In the genomic region with DNA sequence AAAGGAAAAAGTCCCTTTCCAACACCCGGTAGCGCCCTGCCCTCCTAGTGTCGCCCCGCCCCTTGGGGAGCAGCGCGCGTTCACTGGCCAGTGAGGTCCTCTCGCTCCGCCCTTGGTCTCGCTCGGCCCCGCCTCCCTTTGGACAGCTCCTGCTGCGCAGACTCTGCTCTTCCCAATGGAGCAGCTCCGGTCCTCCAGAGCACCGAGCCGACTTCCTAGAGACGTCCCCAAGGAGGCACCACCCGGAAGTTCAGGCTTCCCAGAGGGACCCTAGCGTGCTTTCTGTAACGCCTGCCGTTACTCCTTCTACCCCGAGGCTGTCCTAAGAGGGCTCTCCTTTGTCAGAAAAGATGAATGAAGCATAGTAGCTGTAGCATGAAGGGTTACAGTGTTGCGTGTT, we compare ENCODE assay signal across 7 mouse cellular contexts. TPM values are rescaled to one million over a fixed set of nuclear protein-coding genes. Genes with fewer than 3 reads are reported as not detected.
DNase-seq lines count a peak whose midpoint lies in the region; ATAC-seq and TF ChIP-seq lines count a peak whose summit lies in the region.

A gene (plus strand): TSS at position 261 of the 400 bp plus-strand sequence.

- no peaks in the 10 kb centered on the region for H3K9me3 ChIP-seq in embryonic facial prominence, embryonic 12.5 days
- H3K9me3 ChIP-seq in limb, embryonic 12.5 days = no peaks in the 10 kb centered on the region
- no peaks in the 10 kb centered on the region for H3K9me3 ChIP-seq in midbrain, embryonic 15.5 days

- no peak for TF ChIP-seq CTCF in kidney, adult 2 months (conservative IDR thresholded peaks at IDR 0.05; ENCODE audit: insufficient read depth, insufficient read length, low read depth, low read length)
- TF ChIP-seq CTCF in spleen, adult 2 months (IDR thresholded peaks at IDR 0.05; ENCODE audit: extremely low read depth, insufficient read depth, insufficient read length, insufficient replicate concordance) = no peak

- 0 out of 2 replicates have a peak, but pooled peaks cover 11% of the 10 kb centered on the region for H3K36me3 ChIP-seq in embryonic facial prominence, embryonic 12.5 days
- H3K36me3 ChIP-seq in kidney, adult 2 months (ENCODE audit: control insufficient read depth, insufficient read depth, low read length) = no peaks in the 10 kb centered on the region
- H3K36me3 ChIP-seq in limb, embryonic 12.5 days = peaks cover 10% of the 10 kb centered on the region; the same call in 1 of the 2 replicates
- H3K36me3 ChIP-seq in midbrain, embryonic 15.5 days (replicated peaks) = no peaks in the 10 kb centered on the region
- no peaks in the 10 kb centered on the region for H3K36me3 ChIP-seq in spleen, adult 2 months (ENCODE audit: control insufficient read depth, insufficient read depth, low read length)

- H3K27me3 ChIP-seq in embryonic facial prominence, embryonic 12.5 days = no peaks in the 10 kb centered on the region
- H3K27me3 ChIP-seq in kidney, adult 2 months (replicated peaks; ENCODE audit: control insufficient read depth, insufficient read depth, low read length) = no peaks in the 10 kb centered on the region
- no peaks in the 10 kb centered on the region for H3K27me3 ChIP-seq in limb, embryonic 12.5 days
- no peaks in the 10 kb centered on the region for H3K27me3 ChIP-seq in midbrain, embryonic 15.5 days (replicated peaks)
- no peaks in the 10 kb centered on the region for H3K27me3 ChIP-seq in spleen, adult 2 months (ENCODE audit: control insufficient read depth, insufficient read depth, low read length)

- H3K4me1 ChIP-seq in embryonic facial prominence, embryonic 12.5 days = peaks cover 15% of the 10 kb centered on the region
- H3K4me1 ChIP-seq in kidney, adult 2 months (ENCODE audit: control insufficient read depth, insufficient read depth, low read length) = peaks cover 11% of the 10 kb centered on the region; the same call in 1 of the 2 replicates
- H3K4me1 ChIP-seq in limb, embryonic 12.5 days (replicated peaks) = peaks cover 17% of the 10 kb centered on the region
- peaks cover 33% of the 10 kb centered on the region for H3K4me1 ChIP-seq in midbrain, embryonic 15.5 days
- H3K4me1 ChIP-seq in spleen, adult 2 months (ENCODE audit: control insufficient read depth, insufficient read depth, insufficient read length) = no peaks in the 10 kb centered on the region

- peak; percentile 97 for ATAC-seq in embryonic facial prominence, embryonic 12.5 days (ENCODE audit: insufficient number of reproducible peaks, insufficient read depth, low FRiP score, low TSS enrichment)
- ATAC-seq in limb, embryonic 12.5 days (ENCODE audit: insufficient number of reproducible peaks, insufficient read depth, low FRiP score, low TSS enrichment, low read depth) = peak; percentile 95
- peak; percentile 98 for ATAC-seq in midbrain, embryonic 15.5 days (replicated peaks)

- peak within 1 kb of the TSS; percentile 64 for H3K9ac ChIP-seq in embryonic facial prominence, embryonic 12.5 days
- peak within 1 kb of the TSS; percentile 74 for H3K9ac ChIP-seq in limb, embryonic 12.5 days (replicated peaks)
- H3K9ac ChIP-seq in midbrain, embryonic 15.5 days = peak within 1 kb of the TSS; percentile 69

- peak within 1 kb of the TSS; percentile 62 for H3K4me3 ChIP-seq in embryonic facial prominence, embryonic 12.5 days
- peak within 1 kb of the TSS; percentile 91 for H3K4me3 ChIP-seq in kidney, adult 2 months (ENCODE audit: insufficient read depth, low read depth, low read length)
- peak within 1 kb of the TSS; percentile 74 for H3K4me3 ChIP-seq in limb, embryonic 12.5 days (replicated peaks)
- peak within 1 kb of the TSS; percentile 68 for H3K4me3 ChIP-seq in midbrain, embryonic 15.5 days
- H3K4me3 ChIP-seq in spleen, adult 2 months (ENCODE audit: extremely low read depth, insufficient read depth, insufficient read length) = peak within 1 kb of the TSS; percentile 64

- WGBS in embryonic facial prominence, embryonic 12.5 days = under 1% methylated on average over 23 of the region's 23 CpGs
- WGBS in kidney, adult 2 months = under 1% methylated on average over 23 of the region's 23 CpGs
- 0% methylated on average over 23 of the region's 23 CpGs for WGBS in limb, embryonic 12.5 days
- WGBS in midbrain, embryonic 15.5 days = under 1% methylated on average over 23 of the region's 23 CpGs
- under 1% methylated on average over 23 of the region's 23 CpGs for WGBS in spleen, adult 2 months

- TF ChIP-seq POLR2A in kidney, adult 2 months (IDR thresholded peaks at IDR 0.05; ENCODE audit: low read depth, low read length) = peak; percentile 21
- no peak for TF ChIP-seq POLR2A in spleen, adult 2 months (IDR thresholded peaks at IDR 0.05; ENCODE audit: low read depth, low read length)

- H3K4me2 ChIP-seq in embryonic facial prominence, embryonic 12.5 days (replicated peaks) = peak within 1 kb of the TSS; percentile 77
- H3K4me2 ChIP-seq in limb, embryonic 12.5 days = peak within 1 kb of the TSS; percentile 79
- H3K4me2 ChIP-seq in midbrain, embryonic 15.5 days = peak within 1 kb of the TSS; percentile 61

- peak; percentile 97 for DNase-seq in adrenal gland, postnatal 25 days
- peak; percentile 97 to 98 for DNase-seq in heart, adult 18-20 months
- peak; percentile 98 for DNase-seq in kidney, adult 2 months
- peak; percentile 11 to 75 for DNase-seq in spleen, adult 2 months (ENCODE audit: low read depth in 1 of 2, low spot score in 2 of 2)

- H3K27ac ChIP-seq in embryonic facial prominence, embryonic 12.5 days = peak within 1 kb of the TSS; percentile 17; the same call in 1 of the 2 replicates
- H3K27ac ChIP-seq in kidney, adult 2 months (ENCODE audit: insufficient read depth, low read depth, low read length) = peak within 1 kb of the TSS; percentile 85
- peak within 1 kb of the TSS; percentile 64; the same call in 1 of the 2 replicates for H3K27ac ChIP-seq in limb, embryonic 12.5 days
- peak within 1 kb of the TSS; percentile 79 for H3K27ac ChIP-seq in midbrain, embryonic 15.5 days
- H3K27ac ChIP-seq in spleen, adult 2 months (ENCODE audit: insufficient read depth, low read length) = peak within 1 kb of the TSS; percentile 35; the same call in 1 of the 2 replicates

RNA-seq across cellular contexts. Expression of the gene that starts here (rescaled TPM):
- total RNA-seq in adrenal gland, postnatal 25 days (2021) = 150 and 200 TPM in 2 replicates
- polyA plus RNA-seq in embryonic facial prominence, embryonic 12.5 days (2016; fragmentation: Nextera tagmentation; extraction: Ambion mirVana) = 286 and 305 TPM in 2 replicates
- 100 to 1,000 TPM; 190 to 205 TPM for total RNA-seq in heart, adult 18-20 months (2021)
- polyA plus RNA-seq in kidney, adult 2 months (2012; rRNA removed) = 276 and 313 TPM in 2 replicates
- 263 and 269 TPM in 2 replicates for polyA plus RNA-seq in limb, embryonic 12.5 days (2016; fragmentation: Nextera tagmentation; extraction: Ambion mirVana)
- polyA plus RNA-seq in midbrain, embryonic 15.5 days (2015; fragmentation: Nextera tagmentation; extraction: Ambion mirVana) = 357 and 367 TPM in 2 replicates
- 130 and 172 TPM in 2 replicates for polyA plus RNA-seq in spleen, adult 2 months (2012; rRNA removed)

Comparison
In these comparisons a context has a peak if more than half of its experiments do, and no peak if none do; other contexts are left out.
1. Peak in every context shown above with its lines: DNase-seq, ATAC-seq, H3K4me3 ChIP-seq and H3K27ac ChIP-seq.
2. DNase-seq: peak in every context shown above with its lines; median percentile 98 in kidney, adult 2 months; 98 in heart, adult 18-20 months; 97 in adrenal gland, postnatal 25 days; 43 in spleen, adult 2 months.
3. H3K27ac ChIP-seq: peak in every context shown above with its lines; median percentile 85 in kidney, adult 2 months; 79 in midbrain, embryonic 15.5 days; 64 in limb, embryonic 12.5 days; 35 in spleen, adult 2 months; 17 in embryonic facial prominence, embryonic 12.5 days.